Mouse (Mus musculus) stomach, postnatal 0 days (tissue): Measurements from ENCODE around the gene Nuak1. TPM values are rescaled to one million over a fixed set of nuclear protein-coding genes. Genes with fewer than 3 reads are reported as not detected.

Experiments used
- ATAC-seq: fragments of 200-750 bp; cut with Nextera tagmentation; 2 replicates; pipeline ENCODE4 v1.8.0; 2017; ENCODE audit not compliant: low FRiP score, low TSS enrichment
- DNase-seq: peaks from one replicate; pipeline ENCODE4 v3.0.0-alpha.2; 2016; ENCODE audit warnings: low spot score
- H3K27ac ChIP-seq: fragments of 300-500 bp; sonication (generic); replicated peaks from 2 replicates; pipeline ENCODE4 v1.5.1; 2014; ENCODE audit warnings: mild to moderate bottlenecking, control low read depth
- H3K27me3 ChIP-seq: fragments of 300-500 bp; sonication (generic); 2 replicates; pipeline ENCODE4 v1.6.1; 2014; ENCODE audit warnings: low read length; ENCODE audit not compliant: control insufficient read depth, insufficient read depth
- H3K36me3 ChIP-seq: fragments of 300-500 bp; sonication (generic); 2 replicates; pipeline ENCODE4 v1.6.1; 2014; ENCODE audit warnings: low read length, mixed read lengths; ENCODE audit not compliant: control insufficient read depth, insufficient read depth
- H3K4me1 ChIP-seq: fragments of 300-500 bp; sonication (generic); replicated peaks from 2 replicates; pipeline ENCODE4 v1.6.1; 2014; ENCODE audit warnings: antibody characterized with exemption; ENCODE audit not compliant: control insufficient read depth, insufficient read depth
- H3K4me2 ChIP-seq: fragments of 300-500 bp; sonication (generic); replicated peaks from 2 replicates; pipeline ENCODE4 v1.6.1; 2014; ENCODE audit warnings: low read depth, mild to moderate bottlenecking, control low read depth, moderate library complexity
- H3K4me3 ChIP-seq: fragments of 300-500 bp; sonication (generic); 2 replicates; pipeline ENCODE4 v1.5.1; 2014; ENCODE audit warnings: low read depth, low read length, control low read depth
- H3K9ac ChIP-seq: fragments of 300-500 bp; sonication (generic); 2 replicates; pipeline ENCODE4 v1.6.1; 2014; ENCODE audit warnings: mild to moderate bottlenecking, low read length, control low read depth, mixed read lengths
- H3K9me3 ChIP-seq: fragments of 300-500 bp; sonication (generic); 2 replicates; pipeline ENCODE4 v1.6.1; 2016; ENCODE audit warnings: low read length; ENCODE audit not compliant: control insufficient read depth
- CTCF ChIP-seq: IDR thresholded peaks from 2 replicates; pipeline ENCODE4 v1.5.1; 2016; ENCODE audit warnings: antibody characterized with exemption, low read depth, mild to moderate bottlenecking, moderate library complexity
- EP300 ChIP-seq: optimal IDR thresholded peaks from 2 replicates; pipeline ENCODE3; 2016; ENCODE audit warnings: antibody characterized with exemption
- WGBS: fragments of 180-500 bp; shearing (Covaris S2); extraction: QIAGEN DNeasy Blood & Tissue Kit; methylation state at CpG from one replicate; pipeline ENCODE4 v1.1.7; 2014; 5-methylcytosine and 5-hydroxymethylcytosine counted together
- polyA plus RNA-seq: library from polyadenylated mRNA; unstranded; fragments of >200 nt; fragmentation: Nextera tagmentation; extraction: Ambion mirVana; gene quantifications from 2 replicates; pipeline ENCODE4 v1.2.1, GENCODE M21; 2015

Gene Nuak1
- polyA plus RNA-seq, 1 experiment from 2014 or later: 0.40 TPM

DNA sequence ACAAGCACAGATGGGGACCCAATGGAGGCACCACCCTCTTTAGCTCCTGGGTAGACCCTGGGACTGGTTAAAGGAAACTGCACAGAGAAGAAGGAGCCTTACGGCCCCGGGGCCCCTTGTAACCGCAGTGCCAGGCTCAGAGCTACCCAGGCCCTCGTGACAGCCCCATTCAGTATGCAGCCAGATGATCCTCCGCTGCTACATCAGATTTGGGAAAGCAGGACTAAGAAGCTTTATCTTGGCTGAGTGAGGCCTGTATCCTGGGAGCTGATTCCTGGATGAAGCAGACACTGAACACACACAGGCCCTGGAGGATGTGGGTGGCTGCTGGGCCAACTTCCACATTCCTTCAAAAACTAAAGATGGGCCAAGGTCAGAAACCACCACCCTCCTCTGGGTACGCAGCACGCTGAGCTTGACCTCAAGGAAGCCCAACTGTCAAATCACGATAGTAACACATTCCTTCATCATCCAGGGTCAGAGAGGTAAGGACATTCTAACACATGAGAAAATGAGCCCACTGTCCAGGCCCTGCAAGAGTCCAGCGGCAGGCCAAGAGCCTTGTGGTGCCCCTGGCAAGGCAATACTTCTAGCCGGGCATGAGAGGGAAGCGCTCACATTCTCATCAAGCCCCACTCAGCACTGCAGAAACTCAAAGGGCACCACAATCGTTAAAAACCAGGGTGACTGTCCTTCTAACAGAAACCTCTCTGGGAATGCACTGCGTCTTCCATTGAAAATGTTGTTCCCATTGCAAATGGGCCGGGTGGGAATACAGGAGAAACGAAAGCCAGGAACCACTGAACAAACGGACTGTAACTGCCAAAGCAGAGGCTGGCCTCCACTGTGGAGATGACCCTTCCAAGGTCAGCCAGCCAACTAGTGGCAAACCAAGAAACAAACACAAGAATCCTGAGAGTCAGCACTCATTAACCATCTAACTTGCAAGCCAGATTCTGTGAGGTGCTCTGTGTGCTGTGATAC lies 29.0 kb downstream of the Nuak1 start:
- H3K9me3 ChIP-seq: no peaks in the 10 kb centered on the region
- 77% methylated on average over 16 of the region's 16 CpGs for WGBS
- H3K4me3 ChIP-seq: no peak overlapping the region
- no peak overlapping the region for H3K27ac ChIP-seq
- no peaks in the 10 kb centered on the region for H3K36me3 ChIP-seq
- ATAC-seq (no peak), DNase-seq (no peak)
- no peak overlapping the region for H3K9ac ChIP-seq
- TF ChIP-seq EP300 (no peak), CTCF (no peak)
- no peak overlapping the region for H3K4me2 ChIP-seq
- H3K27me3 ChIP-seq: no peaks in the 10 kb centered on the region
- H3K4me1 ChIP-seq: peaks cover 3% of the 10 kb centered on the region; the same call in 1 of the 2 replicates

DNA sequence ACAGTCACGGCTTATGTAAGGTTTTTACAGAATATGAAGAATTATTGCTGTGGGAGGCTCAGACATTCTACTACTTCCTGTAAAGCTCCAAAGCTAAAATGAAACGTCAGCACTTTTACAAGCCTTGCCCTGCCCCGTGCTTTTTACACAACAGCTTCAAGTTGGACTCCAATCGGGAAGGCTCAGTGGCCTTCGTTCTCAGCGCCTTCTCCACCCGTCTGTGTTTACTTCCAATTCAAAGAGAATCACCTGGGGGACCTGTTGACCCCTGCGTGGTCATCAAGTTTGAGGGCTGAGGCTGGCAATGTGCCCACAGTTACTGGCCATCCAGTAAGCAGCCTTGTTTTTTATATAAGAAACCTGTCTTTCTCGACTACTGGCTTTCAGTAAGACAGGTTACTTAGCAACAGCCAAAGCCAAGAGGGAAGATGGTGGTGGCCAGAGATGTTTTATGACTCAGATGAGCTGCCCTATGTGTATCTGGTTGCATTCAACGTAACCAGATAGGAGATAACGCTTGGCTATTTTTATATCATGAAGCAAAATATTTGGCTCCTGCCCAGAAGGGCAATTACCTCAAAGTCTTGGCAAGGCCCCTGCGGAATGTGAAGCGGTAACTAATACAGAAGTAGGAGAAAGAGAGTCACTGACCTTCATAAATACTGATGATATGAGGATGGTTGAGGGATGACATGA lies 31.3 kb downstream of the Nuak1 start:
- Histone ChIP-seq H3K9ac (no peak overlapping the region), H3K27ac (no peak overlapping the region), H3K4me1 (peaks cover 3% of the 10 kb centered on the region; the same call in 1 of the 2 replicates), H3K4me3 (no peak overlapping the region), H3K36me3 (no peaks in the 10 kb centered on the region), H3K27me3 (no peaks in the 10 kb centered on the region), H3K4me2 (no peak overlapping the region), H3K9me3 (no peaks in the 10 kb centered on the region)
- ATAC-seq (0 out of 2 replicates have a peak, but pooled peaks have one; percentile 21), DNase-seq (no peak)
- WGBS: 54% methylated on average over 13 of the region's 13 CpGs
- TF ChIP-seq EP300 (no peak), CTCF (no peak)

DNA sequence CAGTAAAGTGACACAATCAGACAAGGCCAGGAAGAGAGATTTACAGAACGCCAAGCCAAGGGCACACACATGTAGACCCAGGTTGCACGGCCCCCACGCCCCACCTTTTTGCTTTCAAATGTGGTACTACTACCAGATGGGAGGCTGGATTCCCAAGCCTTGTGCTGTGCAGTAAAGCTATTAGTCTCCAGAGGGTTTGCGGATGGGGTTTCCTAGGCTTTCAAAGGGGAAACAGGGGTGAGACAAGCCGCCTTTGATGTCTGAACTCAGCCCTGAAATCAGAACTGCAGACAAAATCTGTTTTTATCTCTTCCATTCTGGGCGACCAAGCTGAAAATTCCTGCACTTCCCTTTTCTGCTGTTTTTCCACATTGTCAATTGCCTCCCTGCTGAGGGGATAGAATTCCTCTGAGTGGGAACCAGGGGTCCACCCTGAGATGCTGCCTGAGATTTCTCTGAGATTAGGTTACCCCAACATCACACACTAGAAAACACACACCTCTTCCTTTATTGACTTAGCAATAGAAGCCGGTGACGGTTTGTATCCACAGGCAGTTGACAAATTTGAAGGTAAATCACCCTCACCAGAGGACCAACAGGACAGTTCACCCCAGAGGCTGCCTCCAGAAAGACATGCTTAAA lies 35.1 kb downstream of the Nuak1 start:
- ATAC-seq: no peak
- H3K4me2 ChIP-seq: no peak overlapping the region
- 72% methylated on average over 8 of the region's 8 CpGs for WGBS

DNA sequence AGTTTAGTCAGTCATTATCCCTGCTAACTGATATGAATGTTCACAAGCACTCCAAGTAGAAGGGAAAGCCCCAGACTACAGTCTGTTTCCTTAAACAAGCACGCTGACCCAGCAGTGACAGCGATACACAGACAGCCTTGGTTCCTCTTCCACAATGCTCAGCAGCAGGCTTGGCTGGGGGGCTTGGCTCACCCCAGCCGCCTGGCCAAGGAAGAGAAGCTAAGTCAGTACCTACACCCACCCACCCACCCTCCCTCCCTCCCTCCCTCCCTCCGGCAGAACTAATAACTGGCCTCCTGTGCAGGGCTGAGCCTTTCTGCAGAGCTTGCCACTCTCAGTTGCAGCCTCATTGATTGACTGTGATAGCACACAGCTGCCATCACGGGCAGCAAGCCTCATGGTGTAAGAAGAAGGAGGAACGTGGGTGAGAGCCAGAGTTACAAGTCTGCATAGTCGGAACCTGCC lies 38.5 kb downstream of the Nuak1 start:
- H3K36me3 ChIP-seq: no peaks in the 10 kb centered on the region
- H3K4me1 ChIP-seq: no peaks in the 10 kb centered on the region; the same call in 1 of the 2 replicates
- no peak overlapping the region for H3K27ac ChIP-seq
- no peak overlapping the region for H3K4me3 ChIP-seq
- no peak overlapping the region for H3K9ac ChIP-seq
- no peak for DNase-seq
- H3K27me3 ChIP-seq: no peaks in the 10 kb centered on the region
- WGBS: 32% methylated on average over 7 of the region's 7 CpGs
- H3K9me3 ChIP-seq: no peaks in the 10 kb centered on the region
- no peak for ATAC-seq
- no peak overlapping the region for H3K4me2 ChIP-seq
- no peak for TF ChIP-seq CTCF
- no peak for TF ChIP-seq EP300

More for the DNA sequence above, 35.1 kb downstream of the Nuak1 start:
- Histone ChIP-seq H3K4me1 (no peaks in the 10 kb centered on the region), H3K27me3 (no peaks in the 10 kb centered on the region), H3K4me3 (no peak overlapping the region), H3K27ac (no peak overlapping the region), H3K9me3 (no peaks in the 10 kb centered on the region), H3K36me3 (no peaks in the 10 kb centered on the region), H3K9ac (no peak overlapping the region)
- DNase-seq: no peak
- TF ChIP-seq EP300: no peak
- no peak for TF ChIP-seq CTCF

DNA sequence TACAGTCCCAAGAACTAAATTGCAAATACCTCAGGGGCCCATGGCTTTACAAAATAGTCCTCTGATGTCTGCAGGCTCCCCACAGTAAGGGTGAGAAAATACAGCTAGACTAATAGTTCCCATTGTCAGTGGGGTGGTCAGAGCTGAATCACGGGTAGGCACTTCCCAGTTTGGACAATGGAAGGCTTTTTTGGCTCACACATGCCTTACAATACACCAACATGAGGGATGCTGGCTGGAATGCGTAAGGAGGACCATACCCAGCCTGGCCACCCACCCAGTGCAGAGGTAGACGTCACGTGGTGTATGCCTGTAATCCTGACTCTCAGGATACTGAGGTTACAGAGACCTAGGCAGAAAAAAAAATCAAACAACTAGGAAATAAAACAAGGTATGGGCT lies 39.2 kb downstream of the Nuak1 start:
- H3K4me1 ChIP-seq: peaks cover under 1% of the 10 kb centered on the region; the same call in 1 of the 2 replicates
- H3K9me3 ChIP-seq: no peaks in the 10 kb centered on the region
- no peak for TF ChIP-seq EP300
- no peak for TF ChIP-seq CTCF
- H3K27me3 ChIP-seq: no peaks in the 10 kb centered on the region
- H3K27ac ChIP-seq: no peak overlapping the region
- H3K9ac ChIP-seq: no peak overlapping the region
- no peak overlapping the region for H3K4me2 ChIP-seq
- ATAC-seq: no peak
- H3K4me3 ChIP-seq: no peak overlapping the region
- 60% methylated on average over 4 of the region's 4 CpGs for WGBS
- no peaks in the 10 kb centered on the region for H3K36me3 ChIP-seq
- no peak for DNase-seq
